29 mouse cellular contexts compared by ENCODE assay signal in genomic region chr14:79358055-79358454, GRCm38 (mm10). TPM values are rescaled to one million over a fixed set of nuclear protein-coding genes. Genes with fewer than 3 reads are reported as not detected.
A peak's percentile ranks its signal among the peaks of the same experiment; 100 is the strongest.
DNase-seq lines count a peak whose midpoint lies in the region; ATAC-seq lines count a peak whose summit lies in the region.
"Had no signal": no experiment of that assay in that cellular context is flagged by ENCODE, and none has a peak within 500 bp of the region (broad histone marks: within the 10 kb centered on the region; RNA-seq: fewer than 3 reads in every experiment).

No protein-coding gene starts in this region.

- H3K36me3 ChIP-seq in heart, embryonic 12.5 days: peaks cover 48% of the 10 kb centered on the region
- H3K36me3 ChIP-seq in liver, embryonic 13.5 days: peaks cover 63% of the 10 kb centered on the region

- H3K4me3 ChIP-seq in heart, embryonic 12.5 days: no peak overlapping the region
- H3K4me3 ChIP-seq in liver, embryonic 13.5 days (replicated peaks): no peak overlapping the region
- H3K4me3 ChIP-seq: embryonic facial prominence, embryonic 10.5 days; embryonic facial prominence, embryonic 15.5 days; forebrain, embryonic 12.5 days; hindbrain, embryonic 13.5 days; kidney, embryonic 15.5 days; limb, embryonic 10.5 days; limb, embryonic 15.5 days; lung, embryonic 15.5 days; megakaryocyte, embryonic 14.5 days had no signal

- no peaks in the 10 kb centered on the region for H3K9me3 ChIP-seq in heart, embryonic 12.5 days (replicated peaks)
- H3K9me3 ChIP-seq in liver, embryonic 13.5 days (replicated peaks): no peaks in the 10 kb centered on the region
- H3K9me3 ChIP-seq: embryonic facial prominence, embryonic 10.5 days; embryonic facial prominence, embryonic 15.5 days; forebrain, embryonic 12.5 days; hindbrain, embryonic 13.5 days; kidney, embryonic 15.5 days; limb, embryonic 10.5 days; limb, embryonic 15.5 days; lung, embryonic 15.5 days; megakaryocyte, embryonic 14.5 days had no signal

- no peak overlapping the region for H3K9ac ChIP-seq in heart, embryonic 12.5 days
- H3K9ac ChIP-seq in liver, embryonic 13.5 days: no peak overlapping the region
- H3K9ac ChIP-seq: embryonic facial prominence, embryonic 15.5 days; forebrain, embryonic 12.5 days; hindbrain, embryonic 13.5 days; kidney, embryonic 15.5 days; limb, embryonic 15.5 days; lung, embryonic 15.5 days had no signal

- peak; percentile 19 for DNase-seq in heart, adult 11 months
- peak; percentile 20 for DNase-seq in liver, embryonic 13.5 days
- DNase-seq in cerebellum, adult 18-20 months: no peak
- DNase-seq in kidney, postnatal 4 days: no peak
- DNase-seq in adrenal gland, adult 2 months: no peak
- DNase-seq: adrenal gland, postnatal 25 days; cerebellum, adult 11 months; cerebellum, postnatal 10 days; gastrocnemius, postnatal 14 days; heart, postnatal 4 days; kidney, adult 18-20 months; kidney, postnatal 25 days; midbrain, embryonic 14.5 days; retina, postnatal 1 day; right cerebral cortex, postnatal 14 days; thymus, postnatal 14 days had no signal

- no peak overlapping the region for H3K27ac ChIP-seq in heart, embryonic 12.5 days (ENCODE audit: poor library complexity, severe bottlenecking)
- H3K27ac ChIP-seq in liver, embryonic 13.5 days: no peak overlapping the region; the same call in 1 of the 2 replicates
- H3K27ac ChIP-seq: embryonic facial prominence, embryonic 10.5 days; embryonic facial prominence, embryonic 15.5 days; forebrain, embryonic 12.5 days; hindbrain, embryonic 13.5 days; kidney, embryonic 15.5 days; limb, embryonic 10.5 days; limb, embryonic 15.5 days; lung, embryonic 15.5 days had no signal

- no peaks in the 10 kb centered on the region for H3K27me3 ChIP-seq in heart, embryonic 12.5 days (replicated peaks)
- no peaks in the 10 kb centered on the region for H3K27me3 ChIP-seq in liver, embryonic 13.5 days
- H3K27me3 ChIP-seq: embryonic facial prominence, embryonic 15.5 days; forebrain, embryonic 12.5 days; hindbrain, embryonic 13.5 days; kidney, embryonic 15.5 days; limb, embryonic 15.5 days; lung, embryonic 15.5 days; megakaryocyte, embryonic 14.5 days had no signal

- no peak for ATAC-seq in heart, embryonic 12.5 days (ENCODE audit: insufficient number of reproducible peaks, low FRiP score)
- ATAC-seq in common myeloid progenitor, adult 5-6 weeks (replicated peaks; ENCODE audit: low read depth, poor library complexity, severe bottlenecking): peak; percentile 39; the same call in 1 of the 2 replicates
- ATAC-seq in liver, embryonic 13.5 days (ENCODE audit: low read depth): peak; percentile 92
- ATAC-seq in megakaryocyte, adult 5-6 weeks (ENCODE audit: poor library complexity, severe bottlenecking): peak; percentile 45; the same call in 1 of the 2 replicates

- no peak overlapping the region for H3K4me2 ChIP-seq in heart, embryonic 12.5 days
- no peak overlapping the region for H3K4me2 ChIP-seq in liver, embryonic 13.5 days
- H3K4me2 ChIP-seq: embryonic facial prominence, embryonic 15.5 days; forebrain, embryonic 12.5 days; heart, embryonic 11.5 days; hindbrain, embryonic 13.5 days; kidney, embryonic 15.5 days; limb, embryonic 15.5 days; lung, embryonic 15.5 days had no signal

- WGBS in heart, embryonic 12.5 days: 24% methylated on average over 2 of the region's 2 CpGs
- 14% methylated on average over 2 of the region's 2 CpGs for WGBS in liver, embryonic 13.5 days (ENCODE audit: insufficient replicate concordance)

- H3K4me1 ChIP-seq in heart, embryonic 12.5 days (replicated peaks): no peaks in the 10 kb centered on the region
- peaks cover 20% of the 10 kb centered on the region for H3K4me1 ChIP-seq in liver, embryonic 13.5 days (replicated peaks)
- H3K4me1 ChIP-seq: embryonic facial prominence, embryonic 10.5 days; embryonic facial prominence, embryonic 15.5 days; forebrain, embryonic 12.5 days; hindbrain, embryonic 13.5 days; kidney, embryonic 15.5 days; limb, embryonic 10.5 days; limb, embryonic 15.5 days; lung, embryonic 15.5 days had no signal

RNA-seq across cellular contexts. Expression of gene Naa16, which starts 32.5 kb away (rescaled TPM):
- polyA plus RNA-seq in heart, embryonic 12.5 days (2016; fragmentation: Nextera tagmentation; extraction: Ambion mirVana): 23.1 and 23.8 TPM in 2 replicates
- 30.6 and 71.9 TPM in 2 replicates for total RNA-seq in common myeloid progenitor, adult 5-6 weeks (2017)
- 33.4 and 44.5 TPM in 2 replicates for polyA plus RNA-seq in liver, embryonic 13.5 days (2015; fragmentation: Nextera tagmentation; extraction: Ambion mirVana)
- 41.7 and 51.0 TPM in 2 replicates for total RNA-seq in megakaryocyte, adult 5-6 weeks (2015)
- total RNA-seq in megakaryocyte, adult 5-6 weeks (2017): 30.3 and 44.1 TPM in 2 replicates
- total RNA-seq in adrenal gland, adult 2 months (2021): 10 to 100 TPM; 17.3 to 22.6 TPM
- polyA plus RNA-seq in adrenal gland, adult 2 months (2012; rRNA removed): 0.58 and 1.7 TPM in 2 replicates

RNA-seq across cellular contexts. Expression of gene Mtrf1, which starts 39.5 kb away (rescaled TPM):
- polyA plus RNA-seq in heart, embryonic 12.5 days (2016; fragmentation: Nextera tagmentation; extraction: Ambion mirVana): 9.7 and 10.2 TPM in 2 replicates
- total RNA-seq in common myeloid progenitor, adult 5-6 weeks (2017): 19.4 and 27.9 TPM in 2 replicates
- 5.7 and 6.8 TPM in 2 replicates for polyA plus RNA-seq in liver, embryonic 13.5 days (2015; fragmentation: Nextera tagmentation; extraction: Ambion mirVana)
- total RNA-seq in megakaryocyte, adult 5-6 weeks (2015): 4.6 and 6.5 TPM in 2 replicates
- 12.6 and 13.7 TPM in 2 replicates for total RNA-seq in megakaryocyte, adult 5-6 weeks (2017)
- total RNA-seq in adrenal gland, adult 2 months (2021): 1 to 10 TPM; 4.2 to 7.2 TPM
- polyA plus RNA-seq in adrenal gland, adult 2 months (2012; rRNA removed): 0.45 and 0.57 TPM in 2 replicates

RNA-seq across cellular contexts. Expression of gene Rgcc, which starts 56.6 kb away (rescaled TPM):
- 9.3 and 11.6 TPM in 2 replicates for polyA plus RNA-seq in heart, embryonic 12.5 days (2016; fragmentation: Nextera tagmentation; extraction: Ambion mirVana)
- 23.2 and 35.5 TPM in 2 replicates for total RNA-seq in common myeloid progenitor, adult 5-6 weeks (2017)
- polyA plus RNA-seq in liver, embryonic 13.5 days (2015; fragmentation: Nextera tagmentation; extraction: Ambion mirVana): 306 and 322 TPM in 2 replicates
- total RNA-seq in megakaryocyte, adult 5-6 weeks (2015): 11.7 and 13.7 TPM in 2 replicates
- 12.4 and 12.8 TPM in 2 replicates for total RNA-seq in megakaryocyte, adult 5-6 weeks (2017)
- 100 to 1,000 TPM; 131 to 254 TPM for total RNA-seq in adrenal gland, adult 2 months (2021)
- polyA plus RNA-seq in adrenal gland, adult 2 months (2012; rRNA removed): 1,050 and 1,217 TPM in 2 replicates

Comparison
In these comparisons a context has a peak if more than half of its experiments do, and no peak if none do; other contexts are left out.
1. DNase-seq: peak in heart, adult 11 months (single experiment) and liver, embryonic 13.5 days (single experiment); none in cerebellum, adult 18-20 months (0 of 2), kidney, postnatal 4 days (0 of 2) and adrenal gland, adult 2 months (single experiment).